Mouse (Mus musculus) right cerebral cortex, adult 2 months (tissue): ENCODE measurements at regions not wholly inside any gene's neighbourhood (a gene's known extent, or its start where the extent isn't known, plus 50 kb on each side); places are given as distances from the start of the nearest gene placed in this dataset.

Experiments
- DNase-seq, 2 experiments: peaks; one replicate each; pipeline ENCODE4 v3.0.0; 2021 to 2022; ENCODE audit warnings: low spot score in 2 of 2

- no peak for DNase-seq
Observed at GRCm38 (mm10) chr3:131698070-131698750, 133.6 kb downstream of the Papss1 start.

DNA sequence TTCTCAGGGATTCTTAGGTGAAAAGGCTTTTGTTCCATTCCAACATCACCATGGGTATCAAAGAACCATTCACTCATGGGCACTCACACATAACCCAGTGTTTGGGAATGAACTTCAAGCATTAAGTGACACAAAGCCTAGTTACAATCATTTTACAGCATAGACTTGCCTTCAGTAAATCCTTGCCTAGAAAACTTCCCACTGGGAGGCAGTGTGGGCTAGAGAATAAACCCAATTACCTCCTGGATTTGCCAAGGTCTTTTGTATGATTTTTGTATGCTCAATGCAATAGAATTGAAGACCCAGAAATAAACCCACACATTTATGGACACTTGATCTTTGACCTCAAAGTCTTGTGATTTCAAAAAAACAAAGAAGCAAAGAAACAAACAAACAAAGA lies 138.6 kb downstream of the Papss1 start:
- DNase-seq, result peak; percentile 20 to 22

DNA sequence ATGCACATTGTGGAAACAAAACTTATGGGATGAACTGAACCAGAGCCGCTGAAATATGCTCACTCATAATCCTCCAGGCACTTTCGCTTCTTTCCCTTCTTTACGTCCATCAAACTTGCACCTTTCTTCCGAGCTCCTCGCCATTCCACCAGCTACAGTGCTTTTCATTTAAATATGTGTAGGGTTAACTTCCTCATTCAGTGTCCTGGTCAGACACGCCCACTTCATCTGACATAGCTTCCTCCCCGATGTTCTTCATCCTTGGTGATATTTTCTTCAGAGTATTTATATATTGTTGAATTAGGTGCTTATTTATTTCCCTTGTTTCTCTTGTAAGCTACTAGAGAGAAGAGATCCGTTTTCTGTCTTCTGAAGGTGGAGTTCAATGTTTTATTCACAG lies 149.0 kb downstream of the Papss1 start:
- no peak for DNase-seq

DNA sequence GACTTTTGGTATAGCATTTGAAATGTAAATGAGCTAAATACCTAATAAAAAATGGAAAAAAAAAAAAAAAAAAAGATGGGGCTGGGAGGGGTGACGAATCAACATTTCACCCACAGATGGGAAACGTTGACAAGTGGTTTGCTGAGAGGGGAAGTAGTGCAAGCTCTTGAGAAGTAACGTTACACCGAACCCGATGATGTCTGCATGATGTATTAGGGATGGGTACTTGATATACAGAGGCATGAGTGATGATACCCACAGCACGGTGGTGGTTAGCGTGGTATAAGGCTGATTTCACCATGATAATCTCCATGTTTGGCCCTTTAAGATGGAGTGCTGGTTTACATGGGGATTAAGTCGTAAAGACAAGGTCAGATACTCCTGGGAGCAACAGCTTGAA lies 154.2 kb downstream of the Papss1 start:
- DNase-seq, result no peak

DNA sequence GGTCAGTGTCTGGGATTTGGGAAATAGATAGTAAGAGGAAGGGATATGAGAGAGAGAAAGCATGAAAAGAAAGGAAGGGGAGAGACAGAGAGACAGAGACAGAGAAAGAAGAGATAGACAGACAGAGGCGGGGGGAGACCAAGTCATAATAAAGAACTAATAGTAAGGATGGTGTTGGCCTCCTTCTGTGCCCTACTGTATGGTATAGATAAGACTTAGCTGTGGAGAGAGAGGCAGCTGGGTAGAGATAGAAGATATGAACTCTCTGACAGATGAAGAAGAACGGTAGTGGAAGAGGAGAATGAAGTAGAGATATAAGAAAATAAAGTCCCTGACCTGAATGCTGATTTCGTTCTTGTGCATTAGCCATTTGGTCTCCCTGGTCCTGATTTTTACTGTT lies 164.1 kb downstream of the Papss1 start:
- DNase-seq, result no peak

DNA sequence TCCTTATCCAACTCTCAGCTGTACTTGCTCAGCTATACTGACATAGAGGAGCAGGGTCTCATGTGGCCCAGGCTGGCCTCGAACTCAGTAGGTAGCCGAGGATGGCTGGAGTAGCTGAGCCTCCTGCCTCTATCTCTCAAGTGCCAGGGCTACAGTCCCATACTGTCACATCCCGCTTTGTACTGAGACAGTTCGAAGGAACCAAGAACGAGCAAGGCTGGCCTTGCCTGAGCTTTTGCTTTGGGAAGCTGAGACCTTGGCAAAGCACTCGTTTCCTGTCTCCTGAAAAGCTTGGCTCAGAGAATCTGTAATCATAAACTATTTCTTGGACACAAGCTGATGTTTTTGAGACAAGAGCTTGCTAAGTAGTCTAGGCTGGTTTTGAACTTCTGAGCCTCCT lies 169.7 kb downstream of the Papss1 start:
- DNase-seq, result no peak

GRCm38 (mm10) chr3:131737461-131737860 lies 172.9 kb downstream of the Papss1 start:
- DNase-seq, result no peak

DNA sequence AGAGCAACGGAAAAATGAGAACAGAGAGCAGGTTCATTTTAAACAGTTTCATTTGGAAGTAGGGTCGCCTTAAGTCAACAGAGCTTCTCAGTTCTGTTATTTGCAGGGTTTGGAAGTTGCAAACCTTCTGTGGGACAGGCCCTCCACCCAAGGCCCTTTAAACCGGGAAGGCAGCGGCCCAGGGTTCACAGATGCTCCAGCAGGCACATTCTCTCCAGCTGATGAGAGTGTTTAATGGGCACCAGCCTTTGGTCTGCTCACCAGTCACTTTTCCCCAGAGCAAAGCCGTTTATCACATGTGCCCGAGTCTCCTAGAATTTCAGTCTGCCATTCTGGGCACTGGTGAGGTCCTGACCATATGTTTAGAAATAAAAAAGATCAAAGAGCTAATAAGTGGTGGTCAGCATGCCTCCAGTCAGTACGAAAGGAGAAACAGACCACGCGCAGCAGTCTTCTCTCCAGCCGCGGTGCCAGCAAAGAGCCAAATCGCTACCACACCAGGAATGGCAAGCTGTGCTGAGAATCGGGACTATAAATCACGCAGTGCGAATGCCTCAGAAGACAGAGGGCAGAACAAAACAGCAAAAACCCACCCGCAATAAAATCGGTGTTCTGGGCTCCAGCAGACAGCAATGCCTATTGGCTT lies 173.5 kb downstream of the Papss1 start:
- no peak for DNase-seq

GRCm38 (mm10) chr3:131755537-131755936 lies 191.0 kb downstream of the Papss1 start:
- no peak for DNase-seq

DNA sequence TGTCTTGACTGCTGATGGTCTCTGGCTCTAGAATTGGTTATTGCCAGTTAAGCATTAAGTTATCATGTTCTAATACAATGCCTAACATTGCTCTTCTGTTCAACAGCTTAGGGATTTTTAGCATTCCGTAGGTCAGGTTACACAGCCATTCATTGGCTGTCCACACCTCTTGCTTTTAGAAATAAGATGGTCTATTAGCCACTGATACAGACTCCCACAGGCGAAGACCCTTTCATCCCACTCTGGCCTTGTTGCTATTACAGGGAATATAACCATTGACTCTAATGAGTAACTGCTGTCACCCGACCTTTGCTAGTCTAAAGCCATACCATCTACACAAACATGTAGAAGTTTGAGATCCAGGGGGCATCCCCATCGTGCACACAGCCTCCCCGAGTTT lies 191.6 kb downstream of the Papss1 start:
- DNase-seq, result no peak

DNA sequence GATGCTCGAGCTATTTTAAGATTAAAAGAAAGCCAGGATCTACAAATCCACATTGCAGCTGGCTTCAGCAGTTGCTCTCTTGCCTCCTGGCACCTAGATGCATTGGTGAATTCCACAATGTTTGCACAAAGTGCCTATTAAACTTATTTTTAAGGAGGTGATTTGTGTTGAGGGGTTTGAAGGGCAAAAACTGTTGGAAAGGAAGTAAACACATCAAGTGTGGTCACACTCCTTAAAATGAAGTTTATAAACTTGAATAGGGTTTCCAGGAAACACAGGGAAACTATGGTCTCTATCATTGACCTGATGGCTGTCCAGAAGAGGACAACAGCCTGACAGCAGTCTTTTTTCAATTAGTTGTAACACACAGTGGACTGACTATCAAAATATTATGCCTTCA lies 205.4 kb downstream of the Papss1 start:
- DNase-seq, result no peak

DNA sequence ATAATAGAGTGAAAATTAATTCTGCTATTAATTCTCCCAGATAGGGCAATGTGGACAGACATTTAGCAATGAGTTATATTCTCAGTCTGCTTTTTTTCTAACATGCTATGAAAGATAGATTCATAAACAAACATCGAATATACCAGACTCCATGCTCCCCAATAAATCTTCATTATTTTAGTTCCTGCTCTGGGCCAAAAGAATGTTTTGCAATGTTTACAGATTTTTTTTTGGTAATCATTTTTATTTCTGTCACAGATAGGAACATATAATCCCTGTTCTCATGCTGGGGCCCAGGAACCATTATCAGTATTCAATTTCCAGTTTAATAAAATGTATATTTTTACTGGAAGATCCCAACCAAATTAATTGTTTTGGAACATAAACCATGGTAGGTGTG lies 205.9 kb downstream of the Papss1 start:
- DNase-seq, result no peak

GRCm38 (mm10) chr3:131771863-131772546 lies 207.4 kb downstream of the Papss1 start:
- DNase-seq, result no peak

DNA sequence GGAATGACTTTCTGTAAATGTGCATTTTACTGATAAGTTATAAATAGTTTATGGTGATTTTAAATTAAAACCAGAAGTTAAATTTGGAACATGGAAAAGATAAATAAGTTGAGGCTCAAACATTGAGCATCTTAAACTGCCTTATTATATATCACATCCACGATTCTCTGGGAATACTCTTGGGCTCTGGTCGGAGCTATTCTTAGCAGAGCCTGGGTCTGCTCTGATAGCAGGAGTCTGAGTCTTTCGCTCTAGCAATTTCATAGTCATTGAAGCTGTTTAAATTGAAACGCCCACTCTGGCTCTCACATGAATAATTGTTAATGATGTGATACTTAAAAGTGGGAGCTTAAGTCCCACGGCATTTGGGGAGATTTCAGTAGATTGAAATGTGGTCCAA lies 208.0 kb downstream of the Papss1 start:
- DNase-seq, result no peak

DNA sequence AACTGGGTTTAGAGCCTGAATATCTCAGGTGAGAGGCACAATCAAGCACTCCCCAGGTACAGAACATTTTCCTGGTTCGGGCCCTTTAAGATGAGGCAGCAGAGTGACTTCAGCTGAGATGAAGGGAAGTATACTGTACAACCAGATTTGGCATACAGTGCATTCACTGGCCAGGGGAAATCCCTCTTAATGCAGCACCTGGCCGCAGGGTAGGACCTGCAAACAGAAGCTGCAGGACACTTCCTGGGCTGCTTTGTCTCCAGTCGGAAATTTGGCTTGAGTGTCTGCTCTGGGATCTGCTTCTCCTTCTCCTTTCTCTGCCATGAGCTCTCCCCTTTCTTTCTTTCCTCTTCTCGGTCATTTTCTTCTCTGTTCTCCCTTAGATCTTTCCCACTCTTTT lies 210.9 kb downstream of the Papss1 start:
- no peak for DNase-seq

DNA sequence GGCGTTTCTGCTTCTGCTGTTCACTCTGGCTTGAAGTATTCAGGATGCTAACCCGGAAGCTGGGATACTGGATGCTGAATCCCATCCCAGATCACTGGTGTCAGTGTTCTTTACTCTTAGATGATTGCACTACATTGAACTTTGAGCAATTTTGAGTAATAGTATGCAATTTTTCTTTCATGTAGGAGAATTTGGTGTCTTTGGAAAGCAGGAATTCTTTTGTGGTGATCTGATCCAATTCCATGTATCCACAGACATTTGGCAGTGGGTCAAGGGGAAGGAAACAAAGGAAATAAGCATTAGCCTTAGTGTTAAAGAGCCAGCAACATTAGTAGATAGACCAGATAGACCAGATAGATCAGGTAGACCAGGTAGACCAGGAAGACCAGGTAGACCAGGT lies 212.1 kb downstream of the Papss1 start:
- no peak for DNase-seq

GRCm38 (mm10) chr3:131779803-131780202 lies 215.2 kb downstream of the Papss1 start:
- DNase-seq, result no peak

GRCm38 (mm10) chr3:131785524-131785923 lies 221.0 kb downstream of the Papss1 start:
- DNase-seq, result no peak

- no peak for DNase-seq
Observed at GRCm38 (mm10) chr3:131788321-131788720, 223.8 kb downstream of the Papss1 start.

DNA sequence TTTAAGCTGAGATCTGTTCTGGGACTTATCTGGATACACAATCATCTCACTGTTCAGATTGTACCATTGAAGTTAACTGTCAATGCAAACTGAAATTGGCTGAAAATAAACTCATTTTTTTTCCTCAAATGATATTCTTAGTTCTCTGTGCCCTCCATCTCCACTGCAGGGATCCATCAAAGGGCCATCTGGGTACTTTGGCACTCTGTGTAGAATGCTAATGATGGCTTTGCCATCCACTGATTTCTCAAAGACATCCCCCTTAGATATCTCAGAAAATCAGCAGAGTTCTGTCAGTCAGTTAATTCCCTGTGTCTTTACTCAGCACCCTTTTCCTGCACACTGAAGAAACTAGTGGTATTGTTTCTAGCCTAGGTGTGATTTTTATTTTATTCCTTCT lies 224.6 kb downstream of the Papss1 start:
- DNase-seq, result no peak

- DNase-seq, result no peak
Observed at GRCm38 (mm10) chr3:131794056-131794455, 229.5 kb downstream of the Papss1 start.

GRCm38 (mm10) chr3:131795108-131796005 lies 230.8 kb downstream of the Papss1 start:
- DNase-seq, result no peak
